Mouse (Mus musculus) spleen, adult 2 months (tissue): ENCODE measurements around the gene Serpinb6c. TPM values are rescaled to one million over a fixed set of nuclear protein-coding genes. Genes with fewer than 3 reads are reported as not detected.
A peak's percentile ranks its signal among the peaks of the same experiment; 100 is the strongest.

Experiments used
- DNase-seq, 2 experiments: peaks; one replicate each; pipeline versions ENCODE4 v3.0.0 to v3.0.0-alpha.2; 2012 to 2021; ENCODE audit warnings: low spot score in 2 of 2, low read depth in 1 of 2
- H3K27ac ChIP-seq: fragments of 200-500 bp; 2 replicates; pipeline ENCODE4 v1.5.1; 2012; ENCODE audit warnings: low read length, inconsistent platforms; ENCODE audit not compliant: insufficient read depth
- H3K27me3 ChIP-seq: fragments of 200-500 bp; 2 replicates; pipeline ENCODE4 v1.6.1; 2012; ENCODE audit warnings: mild to moderate bottlenecking, moderate library complexity, low read length, inconsistent platforms; ENCODE audit not compliant: control insufficient read depth, insufficient read depth
- H3K36me3 ChIP-seq: fragments of 200-500 bp; 2 replicates; pipeline ENCODE4 v1.6.1; 2012; ENCODE audit warnings: mild to moderate bottlenecking, low read length, inconsistent platforms; ENCODE audit not compliant: control insufficient read depth, insufficient read depth
- H3K4me1 ChIP-seq: fragments of 200-500 bp; 2 replicates; pipeline ENCODE4 v1.6.1; 2011; ENCODE audit warnings: inconsistent platforms; ENCODE audit not compliant: control insufficient read depth, insufficient read depth, insufficient read length
- H3K4me3 ChIP-seq: fragments of 200-500 bp; 2 replicates; pipeline ENCODE4 v1.5.1; 2011; ENCODE audit warnings: mild to moderate bottlenecking, inconsistent platforms; ENCODE audit not compliant: insufficient read depth, insufficient read length; ENCODE audit errors: extremely low read depth
- CTCF ChIP-seq: fragments of 200-500 bp; IDR thresholded peaks from 2 replicates; pipeline ENCODE4 v1.5.1; 2011; ENCODE audit warnings: mild to moderate bottlenecking, inconsistent platforms; ENCODE audit not compliant: insufficient read depth, insufficient read length, insufficient replicate concordance; ENCODE audit errors: extremely low read depth
- POLR2A ChIP-seq: fragments of 200-500 bp; IDR thresholded peaks from 2 replicates; pipeline ENCODE4 v1.6.1; 2011; ENCODE audit warnings: low read depth, low read length, inconsistent platforms
- WGBS: fragments of 180-500 bp; shearing (Covaris S2); methylation state at CpG from one replicate; pipeline ENCODE4 v1.1.7; 2018; 5-methylcytosine and 5-hydroxymethylcytosine counted together
- polyA plus RNA-seq: library from polyadenylated mRNA; depleted of rRNA; stranded (reverse); fragments of >200 nt; gene quantifications from 2 replicates; pipeline ENCODE4 v1.2.3, GENCODE M21; 2012; rRNA removed

The Serpinb6c gene
- polyA plus RNA-seq, 1 experiment: not detected

GRCm38 (mm10) chr13:33906821-33907220 lies 1.3 kb upstream of the Serpinb6c start:
- Histone ChIP-seq H3K4me3 (no peak overlapping the region), H3K4me1 (no peaks in the 10 kb centered on the region), H3K36me3 (no peaks in the 10 kb centered on the region), H3K27ac (no peak overlapping the region), H3K27me3 (no peaks in the 10 kb centered on the region)
- TF ChIP-seq POLR2A (no peak), CTCF (no peak)
- WGBS: 75% methylated on average over 3 of the region's 3 CpGs
- no peak for DNase-seq

GRCm38 (mm10) chr13:33903290-33903689 lies 2.2 kb downstream of the Serpinb6c start:
- no peak for DNase-seq
- Histone ChIP-seq H3K4me3 (no peak overlapping the region), H3K27me3 (no peaks in the 10 kb centered on the region), H3K27ac (no peak overlapping the region), H3K36me3 (no peaks in the 10 kb centered on the region), H3K4me1 (no peaks in the 10 kb centered on the region)
- WGBS: 87% methylated on average over 2 of the region's 2 CpGs
- TF ChIP-seq CTCF: no peak
- TF ChIP-seq POLR2A: no peak

- Histone ChIP-seq H3K27me3 (no peaks in the 10 kb centered on the region), H3K27ac (no peak overlapping the region), H3K36me3 (no peaks in the 10 kb centered on the region), H3K4me1 (no peaks in the 10 kb centered on the region), H3K4me3 (no peak overlapping the region)
- 0 out of 2 replicates have a peak, but pooled peaks have one; percentile 15 for TF ChIP-seq CTCF
- no peak for TF ChIP-seq POLR2A
- DNase-seq: no peak
- 41% methylated on average over 2 of the region's 2 CpGs for WGBS
These were observed 11.3 kb downstream of the Serpinb6c start for GRCm38 (mm10) chr13:33894207-33894606.

- no peak for DNase-seq
- TF ChIP-seq POLR2A (no peak), CTCF (no peak)
- no peaks in the 10 kb centered on the region for H3K4me1 ChIP-seq
- H3K27ac ChIP-seq: no peak within 1 kb of the TSS
- H3K27me3 ChIP-seq: no peaks in the 10 kb centered on the region
- WGBS: 53% methylated on average over 1 of the region's 1 CpGs
- no peak within 1 kb of the TSS for H3K4me3 ChIP-seq
- no peaks in the 10 kb centered on the region for H3K36me3 ChIP-seq
These were observed 62.2 kb downstream of the Serpinb6c start, which contains the start of gene Serpinb6e for GRCm38 (mm10) chr13:33843308-33843707. Gene Serpinb6e, minus strand, starts transcription at chr13:33843408.

GRCm38 (mm10) chr13:33830751-33831150 lies 74.8 kb downstream of the Serpinb6c start:
- Histone ChIP-seq H3K36me3 (no peaks in the 10 kb centered on the region), H3K4me1 (no peaks in the 10 kb centered on the region), H3K27ac (no peak overlapping the region), H3K4me3 (no peak overlapping the region), H3K27me3 (no peaks in the 10 kb centered on the region)
- TF ChIP-seq CTCF: no peak
- no peak for TF ChIP-seq POLR2A
- no peak for DNase-seq
- WGBS: 76% methylated on average over 2 of the region's 2 CpGs

Other genes with a start within 250 kb of the Serpinb6c start
- gene Serpinb6d, start 244.3 kb downstream of the Serpinb6c start, polyA plus RNA-seq: not detected in 2 replicates
- gene Serpinb6e, start 62.3 kb downstream of the Serpinb6c start, polyA plus RNA-seq: not detected in 2 replicates
- gene Nqo2, start 59.0 kb upstream of the Serpinb6c start, polyA plus RNA-seq: 1.8 and 3.0 TPM in 2 replicates
- 6.5 and 11.4 TPM in 2 replicates for gene Ripk1, start 96.7 kb upstream of the Serpinb6c start, polyA plus RNA-seq
- gene Serpinb6a, start 97.1 kb upstream of the Serpinb6c start, polyA plus RNA-seq: 32.6 and 36.3 TPM in 2 replicates
- 9.7 and 10.1 TPM in 2 replicates for gene Bphl, start 131.9 kb upstream of the Serpinb6c start, polyA plus RNA-seq
- 89.5 and 113 TPM in 2 replicates for gene Tubb2a, start 172.3 kb upstream of the Serpinb6c start, polyA plus RNA-seq
- gene Tubb2b, start 224.8 kb upstream of the Serpinb6c start, polyA plus RNA-seq: 15.1 and 18.3 TPM in 2 replicates